Mouse (Mus musculus): ENCODE results near the gene Grb14. TPM values are rescaled to one million over a fixed set of nuclear protein-coding genes. Genes with fewer than 3 reads are reported as not detected.

Grb14 gene
- total RNA-seq, 2 experiments from 2014 or later, result 42.7 to 44.0 TPM

Other genes with a start within 250 kb of the Grb14 start
- 1 to 10 TPM; 6.1 to 8.9 TPM for gene Cobll1, start 214.4 kb upstream of the Grb14 start, total RNA-seq (2021)

All from layer of hippocampus, postnatal 36 days (tissue).